Mouse (Mus musculus): ENCODE measurements around the gene Hnrnpm.
"Not testable (repeated sequence)": the region's sequence is repeated elsewhere in the genome, so short reads cannot be mapped to it uniquely, and the experiment has no call there.

Hnrnpm gene

GRCm38 (mm10) chr17:33686760-33687159 lies at the start of gene Hnrnpm:
TSS of gene Hnrnpm (minus strand) at chr17:33686860.
- DNase-seq: no peak

DNA sequence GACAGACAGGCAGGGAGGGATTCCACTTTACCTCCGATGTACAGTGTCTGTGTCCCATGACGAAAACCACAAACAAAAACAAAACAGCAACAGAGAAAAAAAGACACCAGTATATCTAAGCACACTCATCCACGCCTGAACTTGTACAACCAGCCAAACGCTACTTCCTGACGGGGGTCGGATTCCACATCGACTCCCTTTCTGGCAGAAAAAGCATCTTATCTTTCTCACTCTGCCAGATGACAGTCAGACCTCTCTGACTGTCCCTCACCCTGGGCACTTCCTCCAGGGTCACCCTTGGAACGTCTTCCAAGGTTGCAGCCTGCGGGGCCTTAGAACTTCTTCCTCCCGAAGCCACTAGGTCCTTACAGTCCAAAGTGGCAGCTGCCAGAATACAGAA lies 46.9 kb upstream of the Hnrnpm start:
- not testable (repeated sequence) for DNase-seq

DNA sequence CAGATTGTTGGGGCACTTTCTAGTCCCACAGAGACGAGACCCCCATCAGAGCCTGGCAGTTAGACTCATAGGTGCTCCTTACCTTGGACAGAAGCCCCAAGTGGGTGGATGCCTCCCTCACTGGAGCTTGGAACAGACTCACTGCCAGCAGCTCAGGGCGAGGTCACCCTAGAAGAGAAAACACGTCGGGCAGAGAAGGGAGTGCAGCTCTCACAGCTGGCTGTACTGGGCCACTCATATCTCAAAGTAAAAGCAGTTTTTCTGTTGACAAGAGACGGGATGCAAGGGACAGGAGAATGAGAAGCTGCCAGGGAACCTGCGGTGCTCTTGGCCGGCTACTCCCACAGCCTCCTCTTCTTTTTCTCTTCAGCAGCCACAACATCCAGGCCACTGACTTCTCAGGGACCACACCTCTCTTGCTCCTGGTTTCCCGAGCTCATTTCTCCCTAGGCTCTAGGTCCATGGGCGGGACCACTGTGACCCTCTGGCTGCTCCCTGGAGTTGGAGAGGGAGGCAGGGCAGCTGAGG lies 46.0 kb upstream of the Hnrnpm start:
- DNase-seq: not testable (repeated sequence)

DNA sequence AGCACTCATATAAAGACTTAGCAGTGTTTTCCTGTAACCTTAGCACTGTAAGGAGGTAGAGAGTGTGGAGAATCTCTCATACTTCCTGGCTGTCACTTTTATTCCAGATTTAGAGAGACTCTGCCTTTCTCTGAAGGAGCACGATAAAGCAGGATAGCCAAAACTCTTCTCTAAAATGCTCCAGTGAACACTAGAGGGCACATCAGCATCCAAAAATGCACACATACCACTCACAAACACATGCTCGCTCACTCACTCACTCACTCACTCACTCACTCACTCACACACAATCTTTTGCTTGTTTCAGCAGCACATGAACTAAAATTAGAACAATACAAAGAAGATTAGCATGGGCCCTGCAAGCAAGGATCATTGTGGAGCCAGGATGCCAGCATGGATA lies 42.6 kb upstream of the Hnrnpm start:
- DNase-seq: no peak

DNA sequence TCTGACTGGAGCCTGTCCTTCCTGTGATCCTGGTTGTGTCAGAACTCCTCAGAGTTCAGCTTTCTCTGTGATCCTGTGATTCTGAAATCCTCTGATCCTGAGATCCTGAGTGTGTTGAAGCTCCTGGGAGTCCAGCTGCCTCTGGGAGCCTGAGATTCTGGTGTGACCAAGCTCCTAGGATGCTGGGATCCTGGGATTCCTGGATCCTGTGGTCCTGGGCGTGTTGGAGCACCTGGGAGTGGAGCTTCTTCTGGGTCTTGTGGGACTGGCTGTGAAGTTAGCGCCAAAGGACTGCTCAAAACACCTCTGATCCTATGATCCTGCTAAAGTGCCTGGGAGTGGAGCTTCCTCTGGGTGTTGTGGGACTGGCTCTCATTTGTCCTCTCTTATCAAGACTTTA lies 41.7 kb upstream of the Hnrnpm start:
- DNase-seq: no peak

GRCm38 (mm10) chr17:33719736-33720378 lies 33.2 kb upstream of the Hnrnpm start:
- no peak for DNase-seq

- no peak for DNase-seq
Observed at GRCm38 (mm10) chr17:33718944-33719725, 32.5 kb upstream of the Hnrnpm start.

- DNase-seq: peak; percentile 95 to 97
Observed at GRCm38 (mm10) chr17:33718384-33718881, 31.8 kb upstream of the Hnrnpm start, which contains the start of gene March2. TSS of gene March2 (minus strand) at chr17:33718670.

- DNase-seq: no peak
Observed at GRCm38 (mm10) chr17:33717982-33718381, 31.3 kb upstream of the Hnrnpm start.

DNA sequence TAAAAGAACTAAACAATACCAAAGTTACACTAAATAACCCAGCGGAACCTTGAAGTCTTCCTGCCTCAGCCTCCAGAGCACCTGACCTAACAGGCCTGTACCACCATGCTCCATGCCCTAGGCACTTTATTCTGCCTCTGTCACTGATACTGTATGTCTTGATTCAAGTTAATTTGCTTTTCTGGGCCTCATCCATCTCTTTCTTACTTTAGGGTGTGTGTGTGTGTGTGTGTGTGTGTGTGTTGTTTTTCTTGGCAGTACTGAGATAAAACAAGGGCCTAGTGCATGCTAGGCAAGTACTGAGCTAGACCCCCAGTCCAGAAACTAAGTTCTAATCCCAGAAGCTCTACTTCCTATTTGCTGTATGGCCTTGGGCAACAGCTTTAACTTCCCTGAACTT lies 30.6 kb upstream of the Hnrnpm start:
- no peak for DNase-seq

DNA sequence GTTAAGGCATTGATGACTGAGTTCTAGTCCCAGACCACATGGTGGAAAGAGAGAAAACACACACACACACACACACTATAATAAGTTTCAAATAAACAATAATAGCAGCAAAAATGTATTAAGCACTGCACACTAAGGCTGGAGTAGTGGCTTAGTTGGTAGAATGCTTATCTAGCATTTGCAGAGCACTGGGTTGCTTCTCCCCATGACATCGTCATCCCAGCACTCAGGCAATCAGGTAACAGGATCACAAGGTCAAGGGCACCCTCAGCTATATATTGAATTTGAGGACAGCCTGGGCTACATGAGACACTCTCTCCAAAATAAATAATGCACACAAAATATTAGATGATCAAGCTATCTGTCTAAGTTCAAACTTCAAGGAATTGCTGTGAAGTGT lies 28.1 kb upstream of the Hnrnpm start:
- DNase-seq: no peak

- DNase-seq: no peak
Observed at GRCm38 (mm10) chr17:33713271-33713670, 26.6 kb upstream of the Hnrnpm start.

DNA sequence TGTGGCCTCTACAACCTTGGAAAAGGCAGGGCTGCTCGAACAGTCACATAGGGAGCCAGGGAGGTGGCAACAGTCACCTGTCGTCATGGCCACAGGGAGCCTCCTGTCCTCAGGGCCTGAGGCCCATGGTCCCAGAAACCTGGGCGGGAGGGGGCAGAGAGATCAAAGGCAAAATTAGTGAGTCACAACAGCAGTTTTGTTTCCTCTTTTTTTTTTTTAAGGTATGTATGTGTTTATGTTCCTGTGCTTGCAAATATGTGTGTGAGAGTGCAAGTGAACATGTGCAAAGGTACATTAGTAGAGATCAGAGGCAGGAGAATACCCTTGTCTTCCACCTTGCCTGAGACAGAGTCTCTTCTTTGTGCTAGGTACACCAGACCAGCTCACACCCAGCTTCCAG lies 23.2 kb upstream of the Hnrnpm start:
- DNase-seq: no peak

- no peak for DNase-seq
Observed at GRCm38 (mm10) chr17:33703091-33703490, 16.4 kb upstream of the Hnrnpm start.

- DNase-seq: no peak
Observed at GRCm38 (mm10) chr17:33702178-33702577, 15.5 kb upstream of the Hnrnpm start.

DNA sequence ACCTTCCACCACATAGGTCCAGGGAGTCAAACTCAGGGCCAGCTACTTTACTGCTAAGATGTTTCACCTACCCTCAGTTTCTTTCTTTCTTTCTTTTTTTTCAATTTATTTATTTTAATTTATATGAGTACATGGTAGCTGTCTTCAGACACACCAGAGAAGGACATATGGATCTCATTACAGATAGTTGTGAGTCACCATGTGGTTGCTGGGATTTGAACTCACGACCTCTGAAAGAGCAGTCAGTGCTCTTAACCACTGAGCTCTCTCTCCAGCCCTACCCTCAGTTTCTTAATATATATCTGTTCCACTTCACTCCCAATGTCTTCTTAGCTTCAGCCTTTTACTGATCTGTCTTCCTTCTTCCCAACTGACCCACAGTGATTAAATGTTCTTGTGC lies 8.8 kb upstream of the Hnrnpm start:
- no peak for DNase-seq

- DNase-seq: peak; percentile 98 to 99
Observed at GRCm38 (mm10) chr17:33685249-33685653, 1.4 kb downstream of the Hnrnpm start.

- peak; percentile 80 to 81 for DNase-seq
Observed at GRCm38 (mm10) chr17:33684671-33685231, 1.9 kb downstream of the Hnrnpm start.

GRCm38 (mm10) chr17:33681767-33682166 lies 4.9 kb downstream of the Hnrnpm start:
- no peak for DNase-seq

DNA sequence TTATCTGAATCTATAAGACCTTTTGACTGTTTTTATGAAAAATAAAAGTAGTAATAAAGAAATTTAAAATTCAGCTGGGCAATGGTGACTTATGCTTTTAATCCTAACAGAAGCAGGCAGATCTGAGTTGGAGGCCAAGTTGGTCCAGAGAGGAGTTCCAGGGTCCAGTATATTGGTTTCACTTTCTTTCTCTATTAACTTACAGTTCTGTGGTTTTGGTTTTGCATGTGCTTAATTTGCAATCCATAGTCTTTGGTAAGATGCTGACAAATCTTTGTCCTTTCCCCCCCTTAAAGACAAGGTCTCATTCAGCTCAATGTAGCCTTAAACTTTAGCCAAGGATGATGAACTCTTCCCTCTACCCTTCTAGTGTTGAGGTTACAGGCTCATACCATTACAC lies 7.9 kb downstream of the Hnrnpm start:
- DNase-seq: no peak

DNA sequence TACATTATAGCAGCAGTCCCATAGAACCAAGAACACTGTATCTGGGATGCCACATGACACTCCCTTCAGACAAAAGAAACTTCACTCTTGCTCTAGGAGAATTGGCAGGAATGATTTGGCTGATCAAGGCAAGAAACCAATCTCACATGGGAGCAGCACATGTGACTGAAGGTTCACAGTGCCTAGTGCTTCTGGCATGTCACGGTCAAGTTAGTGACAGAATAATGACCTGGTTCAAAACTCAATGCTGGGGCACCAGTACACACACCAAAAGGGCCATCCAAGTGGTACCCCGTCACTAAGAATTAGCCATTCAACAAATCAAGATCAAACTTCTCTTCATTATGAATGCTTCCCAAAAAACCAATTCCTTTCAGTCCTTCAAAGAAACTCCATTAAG lies 10.6 kb downstream of the Hnrnpm start:
- no peak for DNase-seq

DNA sequence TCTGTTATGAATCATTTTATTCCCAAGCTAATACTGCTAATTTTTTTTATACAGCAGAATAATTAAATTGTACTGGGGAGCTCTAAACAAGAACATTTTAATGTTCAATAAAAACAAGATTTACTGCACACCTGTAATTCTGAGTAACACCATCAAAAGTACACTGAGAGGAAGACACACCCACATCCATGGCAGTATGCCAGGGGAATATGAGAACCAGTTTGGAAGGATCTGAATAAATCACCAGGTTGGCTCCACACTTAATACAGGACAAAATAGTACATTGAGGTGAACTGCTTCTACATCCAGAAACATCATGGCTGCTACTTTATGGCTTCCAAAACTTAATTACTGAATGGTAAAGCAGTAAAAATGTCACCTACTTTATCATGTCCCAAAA lies 11.2 kb downstream of the Hnrnpm start:
- peak; percentile 16 to 32 for DNase-seq

GRCm38 (mm10) chr17:33673837-33674236 lies 12.8 kb downstream of the Hnrnpm start:
- DNase-seq: no peak

- no peak for DNase-seq
Observed at GRCm38 (mm10) chr17:33669681-33670080, 17.0 kb downstream of the Hnrnpm start.
